Comparison of ENCODE assay signal across 9 mouse cellular contexts in genomic region chr2:21091058-21091971, GRCm38 (mm10).
DNase-seq lines count a peak whose midpoint lies in the region; ATAC-seq and TF ChIP-seq lines count a peak whose summit lies in the region.
"Had no signal": no experiment of that assay in that cellular context is flagged by ENCODE, and none has a peak within 500 bp of the region (broad histone marks: within the 10 kb centered on the region; RNA-seq: fewer than 3 reads in every experiment).

No protein-coding gene starts in this region.

- no peak for TF ChIP-seq POLR2A in MEL (IDR thresholded peaks at IDR 0.05; ENCODE audit: control insufficient read depth in 1 of 2, insufficient read depth in 1 of 2, low read depth in 1 of 2, low read length in 2 of 2, poor library complexity in 1 of 2)

- H3K36me3 ChIP-seq in forebrain, embryonic 10.5 days (replicated peaks): no peaks in the 10 kb centered on the region
- H3K36me3 ChIP-seq in forebrain, postnatal 0 days (ENCODE audit: insufficient read depth): no peaks in the 10 kb centered on the region
- peaks cover 0 to 16% of the 10 kb centered on the region in 2 experiments; a peak in 2 of 4 replicates for H3K36me3 ChIP-seq in MEL (ENCODE audit: control insufficient read depth in 1 of 2, insufficient read depth in 2 of 2, low read length in 2 of 2)
- H3K36me3 ChIP-seq in embryonic facial prominence, embryonic 14.5 days (ENCODE audit: control insufficient read depth, insufficient read depth, low read length): no peaks in the 10 kb centered on the region
- H3K36me3 ChIP-seq: liver, embryonic 15.5 days had no signal

- no peak for TF ChIP-seq RAD21 in MEL (IDR thresholded peaks at IDR 0.05; ENCODE audit: low read depth, low read length)

- no peak overlapping the region for H3K9ac ChIP-seq in forebrain, postnatal 0 days
- no peak overlapping the region for H3K9ac ChIP-seq in MEL (ENCODE audit: control insufficient read depth, low read depth, low read length, poor library complexity, severe bottlenecking)
- no peak overlapping the region for H3K9ac ChIP-seq in embryonic facial prominence, embryonic 14.5 days (ENCODE audit: low read depth, low read length)
- H3K9ac ChIP-seq: liver, embryonic 15.5 days had no signal

- peaks cover 13% of the 10 kb centered on the region for H3K4me1 ChIP-seq in forebrain, embryonic 10.5 days
- no peaks in the 10 kb centered on the region for H3K4me1 ChIP-seq in forebrain, postnatal 0 days (ENCODE audit: insufficient read depth)
- H3K4me1 ChIP-seq in MEL (ENCODE audit: control insufficient read depth in 1 of 2, insufficient read depth in 2 of 2, low read length in 2 of 2): peaks cover 10 to 13% of the 10 kb centered on the region in 2 experiments
- H3K4me1 ChIP-seq in embryonic facial prominence, embryonic 14.5 days (ENCODE audit: control insufficient read depth, insufficient read depth, low read length): no peaks in the 10 kb centered on the region
- H3K4me1 ChIP-seq: liver, embryonic 15.5 days had no signal

- peak overlapping the region; percentile 48; the same call in 1 of the 2 replicates for H3K27ac ChIP-seq in forebrain, embryonic 10.5 days
- no peak overlapping the region for H3K27ac ChIP-seq in forebrain, postnatal 0 days (ENCODE audit: low read depth, low read length)
- peak overlapping the region; percentile 39 for H3K27ac ChIP-seq in MEL (ENCODE audit: control insufficient read depth, low read depth, low read length)
- H3K27ac ChIP-seq in embryonic facial prominence, embryonic 14.5 days (replicated peaks; ENCODE audit: low read depth, low read length): no peak overlapping the region
- H3K27ac ChIP-seq: liver, embryonic 15.5 days had no signal

- no peak for ATAC-seq in forebrain, postnatal 0 days
- no peak for ATAC-seq in embryonic facial prominence, embryonic 14.5 days (ENCODE audit: low read depth)

- no peaks in the 10 kb centered on the region for H3K9me3 ChIP-seq in forebrain, embryonic 10.5 days
- H3K9me3 ChIP-seq in forebrain, postnatal 0 days (ENCODE audit: low read length): no peaks in the 10 kb centered on the region
- H3K9me3 ChIP-seq in MEL (replicated peaks; ENCODE audit: insufficient read depth, low read length): no peaks in the 10 kb centered on the region
- no peaks in the 10 kb centered on the region for H3K9me3 ChIP-seq in embryonic facial prominence, embryonic 14.5 days (ENCODE audit: control insufficient read depth, low read length)
- H3K9me3 ChIP-seq: liver, embryonic 15.5 days had no signal

- no peak overlapping the region for H3K4me2 ChIP-seq in forebrain, postnatal 0 days (ENCODE audit: low read depth)
- H3K4me2 ChIP-seq in embryonic facial prominence, embryonic 14.5 days (ENCODE audit: low read depth, low read length): no peak overlapping the region
- H3K4me2 ChIP-seq: liver, embryonic 15.5 days had no signal

- TF ChIP-seq EP300 in MEL (IDR thresholded peaks at IDR 0.05; ENCODE audit: low read depth in 1 of 2, low read length in 2 of 2): peak; percentile 66 to 79; a peak in 3 of 4 replicates

- WGBS in forebrain, embryonic 10.5 days: 69% methylated on average over 4 of the region's 4 CpGs
- 30% methylated on average over 4 of the region's 4 CpGs for WGBS in forebrain, postnatal 0 days
- WGBS in embryonic facial prominence, embryonic 14.5 days: 56% methylated on average over 4 of the region's 4 CpGs

- no peak overlapping the region for H3K4me3 ChIP-seq in forebrain, embryonic 10.5 days
- no peak overlapping the region for H3K4me3 ChIP-seq in forebrain, postnatal 0 days (ENCODE audit: low read depth, low read length)
- no peak overlapping the region for H3K4me3 ChIP-seq in MEL (ENCODE audit: control insufficient read depth in 1 of 2, insufficient read depth in 1 of 2, low read depth in 2 of 2, low read length in 2 of 2)
- H3K4me3 ChIP-seq in embryonic facial prominence, embryonic 14.5 days (ENCODE audit: low read depth, low read length): no peak overlapping the region
- H3K4me3 ChIP-seq: liver, embryonic 15.5 days had no signal

- DNase-seq in forebrain, embryonic 10.5 days (ENCODE audit: extremely low spot score, low spot score): peak; percentile 16
- DNase-seq in forebrain, postnatal 0 days: no peak
- DNase-seq in MEL (ENCODE audit: low read depth, low spot score) (peak; percentile 97), MN1 (ENCODE audit: low spot score) (no peak)
- peak; percentile 15 for DNase-seq in embryonic facial prominence, embryonic 14.5 days (ENCODE audit: low spot score)
- DNase-seq in kidney, postnatal 25 days: peak; percentile 58 to 64
- peak; percentile 15 for DNase-seq in lung, postnatal 14 days
- no peak for DNase-seq in B cell, adult 2 months

- H3K27me3 ChIP-seq in forebrain, embryonic 10.5 days (ENCODE audit: poor library complexity, severe bottlenecking): no peaks in the 10 kb centered on the region
- H3K27me3 ChIP-seq in forebrain, postnatal 0 days (ENCODE audit: insufficient read depth, low read length): no peaks in the 10 kb centered on the region
- H3K27me3 ChIP-seq in MEL (ENCODE audit: control insufficient read depth in 1 of 2, insufficient read depth in 2 of 2, low read length in 2 of 2): no peaks in the 10 kb centered on the region
- H3K27me3 ChIP-seq in embryonic facial prominence, embryonic 14.5 days (replicated peaks; ENCODE audit: control insufficient read depth, insufficient read depth, low read length): no peaks in the 10 kb centered on the region
- H3K27me3 ChIP-seq: liver, embryonic 15.5 days had no signal

- no peaks in the 10 kb centered on the region for H3K79me2 ChIP-seq in MEL (ENCODE audit: control insufficient read depth, insufficient read depth, low read length, poor library complexity)

- TF ChIP-seq CTCF in forebrain, postnatal 0 days (IDR thresholded peaks at IDR 0.05; ENCODE audit: low read depth): no peak
- TF ChIP-seq CTCF in MEL (IDR thresholded peaks at IDR 0.05 in 2 of 3, conservative IDR thresholded peaks at IDR 0.05 in 1 of 3; ENCODE audit: control insufficient read depth in 1 of 3, insufficient read depth in 1 of 3, low read depth in 2 of 3, low read length in 3 of 3, poor library complexity in 1 of 3, severe bottlenecking in 1 of 3): no peak

TF ChIP-seq in MEL, 35 proteins besides CTCF, POLR2A, EP300 and RAD21:
- TF ChIP-seq SIN3A (IDR thresholded peaks at IDR 0.05; ENCODE audit: low read length) (no peak; the same call in 1 of the 2 replicates), POLR2AphosphoS5 (IDR thresholded peaks at IDR 0.05; ENCODE audit: borderline replicate concordance, low read depth, low read length) (no peak), MAFK (IDR thresholded peaks at IDR 0.05; ENCODE audit: borderline replicate concordance, low read depth, low read length) (no peak), HCFC1 (IDR thresholded peaks at IDR 0.05; ENCODE audit: low read depth, low read length) (no peak), E2F4 (IDR thresholded peaks at IDR 0.05; ENCODE audit: borderline replicate concordance, low read depth, low read length) (no peak), POLR2AphosphoS2 (IDR thresholded peaks at IDR 0.05; ENCODE audit: low read length) (no peak), MEF2A (IDR thresholded peaks at IDR 0.05; ENCODE audit: extremely low read depth, insufficient replicate concordance, low read depth, low read length, poor library complexity, severe bottlenecking) (no peak), USF1 (IDR thresholded peaks at IDR 0.05; ENCODE audit: low read depth, low read length) (no peak), ELF1 (IDR thresholded peaks at IDR 0.05; ENCODE audit: low read depth, low read length) (no peak), NELFE (IDR thresholded peaks at IDR 0.05; ENCODE audit: low read depth, low read length) (no peak), USF2 (IDR thresholded peaks at IDR 0.05; ENCODE audit: borderline replicate concordance in 1 of 2, insufficient read depth in 1 of 2, low read depth in 1 of 2, low read length in 2 of 2) (no peak), TAL1 (IDR thresholded peaks at IDR 0.05; ENCODE audit: low read length) (peak; percentile 82), JUND (IDR thresholded peaks at IDR 0.05; ENCODE audit: low read depth, low read length) (peak; percentile 55), MYB (IDR thresholded peaks at IDR 0.05; ENCODE audit: low read depth, low read length) (no peak), TBP (IDR thresholded peaks at IDR 0.05; ENCODE audit: low read depth, low read length) (no peak), ZC3H11A (IDR thresholded peaks at IDR 0.05; ENCODE audit: low read depth, low read length) (no peak), GATA1 (IDR thresholded peaks at IDR 0.05; ENCODE audit: low read depth, low read length) (peak; percentile 69), SMC3 (IDR thresholded peaks at IDR 0.05; ENCODE audit: low read depth, low read length) (no peak), MXI1 (IDR thresholded peaks at IDR 0.05; ENCODE audit: low read depth, low read length) (no peak), ZKSCAN1 (IDR thresholded peaks at IDR 0.05; ENCODE audit: low read depth, low read length) (no peak), MYC (IDR thresholded peaks at IDR 0.05; ENCODE audit: low read depth, low read length) (peak; percentile 28; the same call in 1 of the 2 replicates), GABPA (IDR thresholded peaks at IDR 0.05; ENCODE audit: low read depth, low read length) (no peak), ETS1 (IDR thresholded peaks at IDR 0.05; ENCODE audit: low read depth, low read length) (peak; percentile 63), MAZ (IDR thresholded peaks at IDR 0.05; ENCODE audit: low read depth, low read length) (no peak), CHD1 (IDR thresholded peaks at IDR 0.05; ENCODE audit: low read depth, low read length) (no peak), NRF1 (IDR thresholded peaks at IDR 0.05; ENCODE audit: insufficient read depth, low read depth, low read length, poor library complexity, severe bottlenecking) (no peak), TCF12 (IDR thresholded peaks at IDR 0.05; ENCODE audit: low read depth, low read length) (peak; percentile 73), UBTF (IDR thresholded peaks at IDR 0.05; ENCODE audit: borderline replicate concordance, insufficient read depth, low read depth, low read length) (no peak)
TF ChIP-seq in MEL: peak in this region for 6.

Comparison
In these comparisons a context has a peak if more than half of its experiments do, and no peak if none do; other contexts are left out.
1. DNase-seq: peak in forebrain, embryonic 10.5 days (single experiment), MEL (single experiment), embryonic facial prominence, embryonic 14.5 days (single experiment), kidney, postnatal 25 days (2 of 2) and lung, postnatal 14 days (single experiment); none in forebrain, postnatal 0 days (single experiment), B cell, adult 2 months (0 of 2) and MN1 (single experiment).
2. H3K27ac ChIP-seq: peak in forebrain, embryonic 10.5 days (single experiment) and MEL (single experiment); none in forebrain, postnatal 0 days (single experiment) and embryonic facial prominence, embryonic 14.5 days (single experiment).